Mouse (Mus musculus) hindbrain, embryonic 14.5 days (tissue): ENCODE results near the gene Zfp799. TPM values are rescaled to one million over a fixed set of nuclear protein-coding genes. Genes with fewer than 3 reads are reported as not detected.
"Not testable (repeated sequence)": the region's sequence is repeated elsewhere in the genome, so short reads cannot be mapped to it uniquely, and the experiment has no call there.

ENCODE experiments used
- ATAC-seq: fragments of 200-750 bp; cut with Nextera tagmentation; 2 replicates; pipeline ENCODE4 v1.8.0; 2017; ENCODE audit warnings: moderate number of reproducible peaks, mild to moderate bottlenecking, moderate TSS enrichment, moderate library complexity; ENCODE audit not compliant: low FRiP score
- DNase-seq: peaks from one replicate; pipeline ENCODE4 v3.0.0-alpha.2; 2015; ENCODE audit warnings: low spot score
- H3K27ac ChIP-seq: fragments of 300-500 bp; sonication (generic); 2 replicates; pipeline ENCODE4 v1.5.1; 2014; ENCODE audit warnings: mild to moderate bottlenecking, moderate library complexity
- H3K27me3 ChIP-seq: fragments of 300-500 bp; sonication (generic); 2 replicates; pipeline ENCODE4 v1.6.1; 2014; ENCODE audit warnings: mild to moderate bottlenecking, low read length, mixed read lengths; ENCODE audit not compliant: control insufficient read depth, insufficient read depth
- H3K36me3 ChIP-seq: fragments of 300-500 bp; sonication (generic); replicated peaks from 2 replicates; pipeline ENCODE4 v1.6.1; 2014; ENCODE audit not compliant: control insufficient read depth, insufficient read depth
- H3K4me1 ChIP-seq: fragments of 300-500 bp; sonication (generic); replicated peaks from 2 replicates; pipeline ENCODE4 v1.6.1; 2014; ENCODE audit warnings: antibody characterized with exemption, low read length, mixed read lengths; ENCODE audit not compliant: control insufficient read depth, insufficient read depth
- H3K4me2 ChIP-seq: fragments of 300-500 bp; sonication (generic); replicated peaks from 2 replicates; pipeline ENCODE4 v1.6.1; 2014; ENCODE audit warnings: mild to moderate bottlenecking, moderate library complexity
- H3K4me3 ChIP-seq: fragments of 300-500 bp; sonication (generic); replicated peaks from 2 replicates; pipeline ENCODE4 v1.5.1; 2014; ENCODE audit warnings: mild to moderate bottlenecking, low read length
- H3K9ac ChIP-seq: fragments of 300-500 bp; sonication (generic); 2 replicates; pipeline ENCODE4 v1.6.1; 2014
- H3K9me3 ChIP-seq: fragments of 300-500 bp; sonication (generic); 2 replicates; pipeline ENCODE4 v1.6.1; 2016; ENCODE audit warnings: low read length; ENCODE audit not compliant: control insufficient read depth
- WGBS: fragments of 180-500 bp; shearing (Covaris S2); extraction: QIAGEN DNeasy Blood & Tissue Kit; methylation state at CpG from one replicate; pipeline ENCODE4 v1.1.7; 2014; 5-methylcytosine and 5-hydroxymethylcytosine counted together
- polyA plus RNA-seq: library from polyadenylated mRNA; unstranded; fragments of >200 nt; fragmentation: Nextera tagmentation; extraction: Ambion mirVana; gene quantifications from 2 replicates; pipeline ENCODE4 v1.2.1, GENCODE M21; 2014

Gene Zfp799
- polyA plus RNA-seq: 20.1 and 20.6 TPM in 2 replicates

DNA sequence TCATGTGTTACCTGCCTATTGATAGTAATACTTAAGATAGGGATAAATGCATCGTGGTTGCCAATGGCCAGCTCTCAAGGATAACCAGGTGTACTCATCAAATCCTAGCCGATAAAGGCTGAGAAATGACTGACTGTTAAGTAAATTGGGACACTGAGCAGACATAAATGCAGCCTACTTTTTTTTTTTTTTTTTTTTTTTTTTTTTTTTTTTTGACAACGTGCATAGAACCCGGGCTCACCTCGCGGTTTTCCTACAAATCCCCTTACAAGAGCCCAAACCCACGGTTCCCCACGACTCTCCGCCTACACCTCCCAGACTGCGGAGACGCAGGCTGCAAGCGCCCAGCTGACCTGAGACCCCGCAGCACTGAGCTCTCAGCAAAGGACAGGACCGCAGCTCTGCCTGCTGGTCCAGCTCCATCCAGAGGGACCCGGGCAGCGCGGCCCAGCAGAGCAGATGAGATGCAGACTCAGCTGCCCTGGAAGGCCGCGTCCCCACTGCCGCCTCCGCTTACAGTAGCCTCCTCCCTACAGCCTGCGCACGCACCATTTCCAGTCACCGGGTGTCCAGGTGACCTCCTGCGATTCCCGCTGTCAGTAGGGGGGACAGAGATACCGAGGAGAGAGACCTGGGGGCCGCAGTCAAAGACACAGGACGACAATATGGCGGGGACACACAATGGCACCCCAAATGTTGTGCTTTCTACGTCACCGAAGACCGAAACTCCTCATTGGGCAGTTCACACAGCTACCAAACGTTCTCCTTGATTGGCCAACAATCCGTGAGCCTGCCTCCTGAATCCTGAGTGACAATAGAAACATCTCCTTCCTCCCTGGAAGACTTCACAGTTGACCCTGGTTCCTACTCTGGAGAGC lies at the start of gene Zfp799:
TSS of gene Zfp799 (minus strand) at position 722 of the 878 bp plus-strand sequence.
- H3K9me3 ChIP-seq: no peaks in the 10 kb centered on the region
- peak; percentile 99 for ATAC-seq
- H3K27ac ChIP-seq: peak within 1 kb of the TSS; percentile 78
- no peaks in the 10 kb centered on the region for H3K27me3 ChIP-seq
- H3K4me3 ChIP-seq: peak within 1 kb of the TSS; percentile 73
- H3K36me3 ChIP-seq: peaks cover 19% of the 10 kb centered on the region
- H3K9ac ChIP-seq: peak within 1 kb of the TSS; percentile 90
- DNase-seq: peak; percentile 90
- 2% methylated on average over 35 of the region's 35 CpGs for WGBS
- H3K4me1 ChIP-seq: peaks cover 8% of the 10 kb centered on the region; the same call in 1 of the 2 replicates
- peak within 1 kb of the TSS; percentile 95 for H3K4me2 ChIP-seq

GRCm38 (mm10) chr17:32878773-32879172 lies 48.7 kb upstream of the Zfp799 start:
- Histone ChIP-seq H3K27ac (no peak overlapping the region), H3K9me3 (no peaks in the 10 kb centered on the region), H3K36me3 (peaks cover 49% of the 10 kb centered on the region), H3K4me1 (no peaks in the 10 kb centered on the region), H3K4me2 (no peak overlapping the region), H3K9ac (no peak overlapping the region), H3K27me3 (0 out of 2 replicates have a peak, but pooled peaks cover 5% of the 10 kb centered on the region), H3K4me3 (no peak overlapping the region)
- DNase-seq (no peak), ATAC-seq (no peak)
- 95% methylated on average over 11 of the region's 11 CpGs for WGBS

DNA sequence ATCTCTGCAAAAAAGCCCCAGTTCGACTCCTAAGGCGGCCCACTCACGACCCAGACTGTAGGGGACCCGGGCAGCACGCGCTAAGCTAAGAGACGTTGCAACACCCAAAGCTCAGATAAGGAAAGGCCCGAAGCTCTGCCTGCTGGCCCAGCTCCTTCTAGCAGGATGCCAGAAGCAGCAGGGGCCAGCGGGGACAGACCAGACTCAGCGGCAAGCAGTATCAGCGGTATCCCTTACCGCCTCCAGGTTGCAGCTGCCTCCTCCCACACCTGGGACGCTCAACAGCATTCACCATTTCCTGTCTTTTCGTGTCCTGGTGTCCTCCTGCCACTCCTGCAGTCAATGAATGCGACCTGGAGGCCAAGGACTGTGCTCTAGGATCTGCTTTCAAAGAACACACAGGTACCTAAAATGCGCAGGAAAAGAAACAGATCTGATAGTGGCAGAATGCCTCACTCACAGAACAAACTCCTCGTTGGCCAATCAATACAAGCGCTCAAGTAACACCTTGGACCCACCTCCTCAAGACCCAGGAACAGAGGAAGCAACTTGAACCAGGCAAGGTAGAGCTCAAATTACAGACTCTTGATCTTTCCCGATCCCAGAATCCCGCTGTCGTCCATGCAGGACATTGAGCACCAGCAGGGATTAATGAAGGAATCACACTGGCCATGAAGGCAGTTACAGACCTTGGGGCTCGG lies 47.6 kb upstream of the Zfp799 start:
- H3K4me2 ChIP-seq: no peak overlapping the region
- WGBS: 15% methylated on average over 22 of the region's 22 CpGs
- no peaks in the 10 kb centered on the region for H3K4me1 ChIP-seq
- no peak for ATAC-seq
- no peaks in the 10 kb centered on the region for H3K9me3 ChIP-seq
- H3K36me3 ChIP-seq: peaks cover 38% of the 10 kb centered on the region
- no peak overlapping the region for H3K27ac ChIP-seq
- H3K9ac ChIP-seq: no peak overlapping the region
- H3K27me3 ChIP-seq: 0 out of 2 replicates have a peak, but pooled peaks cover 5% of the 10 kb centered on the region
- H3K4me3 ChIP-seq: no peak overlapping the region
- DNase-seq: no peak

DNA sequence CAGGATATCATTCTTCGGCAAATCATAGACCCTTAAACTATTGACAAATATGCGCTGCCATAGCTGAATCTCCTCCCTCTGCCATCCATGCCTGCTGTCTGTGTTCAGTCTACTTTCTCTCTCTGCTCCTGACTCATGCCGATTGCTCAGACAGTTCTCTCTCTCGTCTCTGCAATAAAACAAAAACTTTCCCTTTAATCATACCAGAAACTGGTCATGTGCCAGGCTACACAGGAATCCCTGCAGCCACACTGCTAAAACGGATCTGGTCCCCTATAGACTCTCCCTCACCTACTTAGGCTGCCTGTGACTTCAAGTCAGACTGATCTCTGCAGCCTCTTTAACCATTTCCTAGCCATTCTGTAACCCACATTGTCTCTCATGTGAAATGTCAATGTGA lies 42.6 kb upstream of the Zfp799 start:
- Histone ChIP-seq H3K27me3 (0 out of 2 replicates have a peak, but pooled peaks cover 3% of the 10 kb centered on the region), H3K4me2 (no peak overlapping the region), H3K9me3 (no peaks in the 10 kb centered on the region), H3K27ac (no peak overlapping the region), H3K9ac (no peak overlapping the region), H3K4me3 (no peak overlapping the region), H3K4me1 (no peaks in the 10 kb centered on the region), H3K36me3 (no peaks in the 10 kb centered on the region)
- DNase-seq: no peak
- no peak for ATAC-seq
- WGBS: 69% methylated on average over 5 of the region's 5 CpGs

DNA sequence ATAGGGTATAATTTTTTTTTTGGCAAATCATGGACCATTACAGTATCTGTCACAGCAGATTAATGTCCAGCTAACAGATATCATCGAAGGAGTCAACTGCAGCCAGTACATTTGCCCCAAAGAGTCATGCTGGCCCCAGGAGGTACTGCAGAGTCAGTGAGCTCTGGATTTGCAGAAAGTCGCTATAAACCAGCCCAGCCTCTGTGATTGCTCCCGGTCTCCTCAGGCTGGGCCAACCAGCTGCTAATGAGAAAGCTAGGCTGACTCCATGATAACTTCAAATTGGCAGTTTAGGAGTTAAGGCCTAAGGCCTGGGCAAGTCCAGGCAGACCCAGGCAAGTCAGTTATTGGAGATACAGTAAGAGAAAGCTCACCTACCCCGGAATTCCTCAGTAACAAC lies 42.0 kb upstream of the Zfp799 start:
- no peaks in the 10 kb centered on the region for H3K9me3 ChIP-seq
- no peaks in the 10 kb centered on the region for H3K27me3 ChIP-seq
- DNase-seq (no peak), ATAC-seq (no peak)
- H3K36me3 ChIP-seq: no peaks in the 10 kb centered on the region
- WGBS: 85% methylated on average over 4 of the region's 4 CpGs
- no peaks in the 10 kb centered on the region for H3K4me1 ChIP-seq
- no peak overlapping the region for H3K4me3 ChIP-seq
- no peak overlapping the region for H3K27ac ChIP-seq
- no peak overlapping the region for H3K9ac ChIP-seq
- H3K4me2 ChIP-seq: no peak overlapping the region

- no peak overlapping the region for H3K27ac ChIP-seq
- no peak for DNase-seq
- no peak for ATAC-seq
- H3K9me3 ChIP-seq: no peaks in the 10 kb centered on the region
- no peak overlapping the region for H3K9ac ChIP-seq
- H3K4me1 ChIP-seq: no peaks in the 10 kb centered on the region
- no peak overlapping the region for H3K4me3 ChIP-seq
- no peak overlapping the region for H3K4me2 ChIP-seq
- no peaks in the 10 kb centered on the region for H3K27me3 ChIP-seq
- H3K36me3 ChIP-seq: no peaks in the 10 kb centered on the region
- WGBS: 89% methylated on average over 1 of the region's 1 CpGs
Measured at GRCm38 (mm10) chr17:32871483-32871882, 41.4 kb upstream of the Zfp799 start.

DNA sequence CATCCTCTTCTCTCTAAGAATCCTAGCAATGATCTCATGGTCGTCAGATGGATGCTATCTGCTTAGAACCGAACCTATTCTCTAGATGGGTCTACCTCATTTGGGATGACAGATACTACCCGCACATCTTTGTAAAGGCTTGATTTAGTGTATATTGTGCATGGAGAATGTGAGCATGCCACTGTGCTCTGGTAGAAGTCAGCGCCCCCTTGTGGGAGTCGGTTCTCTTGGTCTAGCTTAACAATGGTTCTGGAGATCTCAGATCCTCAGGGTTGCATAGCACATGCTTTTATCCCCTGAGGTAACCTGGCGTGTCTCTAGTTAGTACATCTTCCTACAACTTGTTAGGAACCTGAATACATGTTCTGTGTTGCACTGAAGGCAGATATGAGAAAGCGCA lies 37.2 kb upstream of the Zfp799 start:
- H3K9ac ChIP-seq, H3K9me3 ChIP-seq, DNase-seq, H3K4me3 ChIP-seq, H3K36me3 ChIP-seq, ATAC-seq, H3K27ac ChIP-seq, H3K4me2 ChIP-seq, H3K27me3 ChIP-seq, H3K4me1 ChIP-seq: not testable (repeated sequence)
- WGBS: 61% methylated on average over 3 of the region's 7 CpGs

DNA sequence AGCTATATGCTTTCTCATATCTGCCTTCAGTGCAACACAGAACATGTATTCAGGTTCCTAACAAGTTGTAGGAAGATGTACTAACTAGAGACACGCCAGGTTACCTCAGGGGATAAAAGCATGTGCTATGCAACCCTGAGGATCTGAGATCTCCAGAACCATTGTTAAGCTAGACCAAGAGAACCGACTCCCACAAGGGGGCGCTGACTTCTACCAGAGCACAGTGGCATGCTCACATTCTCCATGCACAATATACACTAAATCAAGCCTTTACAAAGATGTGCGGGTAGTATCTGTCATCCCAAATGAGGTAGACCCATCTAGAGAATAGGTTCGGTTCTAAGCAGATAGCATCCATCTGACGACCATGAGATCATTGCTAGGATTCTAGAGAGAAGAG lies 26.7 kb upstream of the Zfp799 start:
- not testable (repeated sequence) for H3K9me3 ChIP-seq, H3K27me3 ChIP-seq, ATAC-seq, DNase-seq, H3K4me2 ChIP-seq, H3K36me3 ChIP-seq, H3K9ac ChIP-seq, H3K4me1 ChIP-seq, H3K27ac ChIP-seq, H3K4me3 ChIP-seq
- WGBS: 70% methylated on average over 3 of the region's 6 CpGs

DNA sequence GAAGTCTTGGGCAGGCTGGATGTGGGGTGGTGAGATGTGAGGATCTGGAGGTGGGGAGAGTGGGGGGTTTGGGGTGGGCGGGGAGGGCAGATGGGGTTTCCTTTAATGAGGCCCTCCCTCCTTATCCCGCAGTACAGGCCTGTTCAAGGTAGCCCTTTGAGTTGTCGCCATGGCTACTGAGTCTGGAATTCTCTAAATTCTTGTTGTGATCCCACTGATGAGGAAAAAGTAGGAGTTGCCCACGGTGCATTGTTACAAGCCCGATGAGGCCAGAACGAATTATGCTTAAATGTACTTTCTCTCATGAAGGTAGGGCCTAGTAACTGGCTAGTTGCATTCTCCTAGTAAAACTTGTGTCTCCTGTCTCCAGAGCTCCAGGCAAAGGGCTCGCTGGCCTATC lies 21.5 kb upstream of the Zfp799 start:
- no peaks in the 10 kb centered on the region for H3K36me3 ChIP-seq
- WGBS: 29% methylated on average over 7 of the region's 7 CpGs
- H3K27ac ChIP-seq: no peak overlapping the region
- no peaks in the 10 kb centered on the region for H3K4me1 ChIP-seq
- ATAC-seq (no peak), DNase-seq (no peak)
- H3K4me3 ChIP-seq: no peak overlapping the region
- H3K4me2 ChIP-seq: no peak overlapping the region
- H3K27me3 ChIP-seq: no peaks in the 10 kb centered on the region
- H3K9ac ChIP-seq: no peak overlapping the region
- no peaks in the 10 kb centered on the region for H3K9me3 ChIP-seq
